Mouse (Mus musculus) liver, adult 2 months (tissue): ENCODE measurements at regions not wholly inside any gene's neighbourhood (a gene's known extent, or its start where the extent isn't known, plus 50 kb on each side); places are given as distances from the start of the nearest gene placed in this dataset.

Source experiments
- DNase-seq: peaks from one replicate; pipeline ENCODE4 v3.0.0-alpha.2; 2011; ENCODE audit warnings: low read depth, low spot score; ENCODE audit errors: extremely low read depth
- H3K27ac ChIP-seq: fragments of 200-500 bp; replicated peaks from 2 replicates; pipeline ENCODE4 v1.5.1; 2012; ENCODE audit warnings: low read depth, mild to moderate bottlenecking, control low read depth, inconsistent platforms, low read length; ENCODE audit not compliant: insufficient read depth
- H3K27me3 ChIP-seq: fragments of 200-500 bp; 2 replicates; pipeline ENCODE4 v1.6.1; 2012; ENCODE audit warnings: mild to moderate bottlenecking, moderate library complexity, low read length, inconsistent platforms; ENCODE audit not compliant: control insufficient read depth, insufficient read depth
- H3K36me3 ChIP-seq: fragments of 200-500 bp; 2 replicates; pipeline ENCODE4 v1.6.1; 2012; ENCODE audit warnings: low read length, inconsistent platforms; ENCODE audit not compliant: control insufficient read depth, insufficient read depth
- H3K4me1 ChIP-seq: fragments of 200-500 bp; 2 replicates; pipeline ENCODE4 v1.6.1; 2011; ENCODE audit warnings: low read length; ENCODE audit not compliant: control insufficient read depth, insufficient read depth
- H3K4me3 ChIP-seq: fragments of 200-500 bp; 2 replicates; pipeline ENCODE4 v1.5.1; 2011; ENCODE audit warnings: low read depth, mild to moderate bottlenecking, control low read depth, low read length, moderate library complexity; ENCODE audit not compliant: insufficient read depth
- H3K79me2 ChIP-seq: fragments of 200-500 bp; 2 replicates; pipeline ENCODE4 v1.6.1; 2012; ENCODE audit warnings: inconsistent platforms, mild to moderate bottlenecking, low read length, moderate library complexity; ENCODE audit not compliant: control insufficient read depth, insufficient read depth
- H3K9ac ChIP-seq: fragments of 200-500 bp; 2 replicates; pipeline ENCODE4 v1.6.1; 2012; ENCODE audit warnings: low read depth, mild to moderate bottlenecking, control low read depth, inconsistent platforms, low read length
- CTCF ChIP-seq: fragments of 200-500 bp; IDR thresholded peaks from 2 replicates; pipeline ENCODE4 v1.5.1; 2011; ENCODE audit warnings: low read depth, low read length, control low read depth
- POLR2A ChIP-seq: fragments of 200-500 bp; IDR thresholded peaks from 2 replicates; pipeline ENCODE4 v1.6.1; 2011; ENCODE audit warnings: low read length, control low read depth; ENCODE audit not compliant: insufficient read depth; ENCODE audit errors: extremely low read depth
- WGBS: fragments of 180-500 bp; shearing (Covaris S2); methylation state at CpG from one replicate; pipeline ENCODE4 v1.1.7; 2018; 5-methylcytosine and 5-hydroxymethylcytosine counted together

GRCm38 (mm10) chr2:8468989-8469388 is 959.6 kb upstream of the Celf2 start:
- no peak overlapping the region for H3K9ac ChIP-seq
- no peaks in the 10 kb centered on the region for H3K79me2 ChIP-seq
- DNase-seq = no peak
- WGBS = 45% methylated on average over 2 of the region's 2 CpGs
- no peaks in the 10 kb centered on the region for H3K36me3 ChIP-seq
- H3K27me3 ChIP-seq = no peaks in the 10 kb centered on the region
- H3K27ac ChIP-seq = no peak overlapping the region
- H3K4me3 ChIP-seq = no peak overlapping the region
- no peaks in the 10 kb centered on the region for H3K4me1 ChIP-seq
- TF ChIP-seq CTCF = no peak
- no peak for TF ChIP-seq POLR2A

- Histone ChIP-seq H3K79me2 (no peaks in the 10 kb centered on the region), H3K4me3 (no peak overlapping the region), H3K27ac (no peak overlapping the region), H3K9ac (no peak overlapping the region), H3K27me3 (no peaks in the 10 kb centered on the region), H3K4me1 (no peaks in the 10 kb centered on the region), H3K36me3 (no peaks in the 10 kb centered on the region)
- TF ChIP-seq POLR2A = no peak
- TF ChIP-seq CTCF = no peak
- no peak for DNase-seq
Measured at GRCm38 (mm10) chr2:8468351-8468750, 959.0 kb upstream of the Celf2 start.

GRCm38 (mm10) chr2:8467531-8468203 is 958.3 kb upstream of the Celf2 start:
- WGBS = 61% methylated on average over 2 of the region's 2 CpGs

GRCm38 (mm10) chr2:8452566-8453243 is 943.3 kb upstream of the Celf2 start:
- H3K79me2 ChIP-seq = no peaks in the 10 kb centered on the region
- no peak overlapping the region for H3K4me3 ChIP-seq
- TF ChIP-seq CTCF = no peak
- no peak for TF ChIP-seq POLR2A
- no peak overlapping the region for H3K9ac ChIP-seq
- DNase-seq = no peak
- 75% methylated on average over 3 of the region's 3 CpGs for WGBS
- H3K27ac ChIP-seq = no peak overlapping the region
- H3K4me1 ChIP-seq = no peaks in the 10 kb centered on the region
- H3K27me3 ChIP-seq = no peaks in the 10 kb centered on the region
- no peaks in the 10 kb centered on the region for H3K36me3 ChIP-seq

More at GRCm38 (mm10) chr2:8467531-8468203, 958.3 kb upstream of the Celf2 start:
- DNase-seq = no peak
- Histone ChIP-seq H3K27me3 (no peaks in the 10 kb centered on the region), H3K27ac (no peak overlapping the region), H3K36me3 (no peaks in the 10 kb centered on the region), H3K79me2 (no peaks in the 10 kb centered on the region), H3K9ac (no peak overlapping the region), H3K4me3 (no peak overlapping the region), H3K4me1 (no peaks in the 10 kb centered on the region)
- TF ChIP-seq POLR2A (no peak), CTCF (no peak)

- DNase-seq = no peak
- Histone ChIP-seq H3K36me3 (no peaks in the 10 kb centered on the region), H3K79me2 (no peaks in the 10 kb centered on the region), H3K4me3 (no peak overlapping the region), H3K27me3 (no peaks in the 10 kb centered on the region), H3K4me1 (no peaks in the 10 kb centered on the region), H3K9ac (no peak overlapping the region), H3K27ac (no peak overlapping the region)
- 43% methylated on average over 1 of the region's 1 CpGs for whole genome bisulfite sequencing
- TF ChIP-seq CTCF (no peak), POLR2A (no peak)
Measured at GRCm38 (mm10) chr2:8441230-8441629, 931.9 kb upstream of the Celf2 start.
